Mouse (Mus musculus) cerebellum, adult 2 months (tissue): ENCODE data around the gene Scn3b.

Experiments
- CTCF ChIP-seq: fragments of 200-500 bp; IDR thresholded peaks from 2 replicates; pipeline ENCODE4 v1.5.1; 2011; ENCODE audit warnings: low read depth, mild to moderate bottlenecking, control low read depth, low read length, moderate library complexity, borderline replicate concordance; ENCODE audit not compliant: insufficient read depth
- POLR2A ChIP-seq: fragments of 200-500 bp; IDR thresholded peaks from 2 replicates; pipeline ENCODE4 v1.6.1; 2011; ENCODE audit warnings: low read length, control low read depth, borderline replicate concordance; ENCODE audit not compliant: insufficient read depth

DNA sequence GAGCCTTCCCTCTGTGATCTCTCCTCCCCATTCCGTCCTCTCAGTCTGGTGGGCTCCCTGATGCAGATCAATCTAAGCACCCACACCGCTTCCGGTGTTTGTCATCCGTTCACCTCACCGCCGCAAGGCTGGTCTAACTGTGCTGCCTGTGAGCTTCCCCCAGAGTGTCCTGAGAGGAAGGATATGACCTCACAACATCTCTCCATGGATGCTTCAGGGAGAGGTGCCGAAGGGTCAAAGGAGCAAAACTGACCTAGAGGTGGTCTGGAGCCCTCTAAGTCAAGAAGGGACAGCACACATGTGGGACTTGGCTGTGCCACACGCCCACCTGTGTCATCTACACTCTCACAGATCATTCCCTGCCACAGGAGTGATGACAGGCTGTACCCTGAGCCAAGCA, 33.4 kb downstream of the Scn3b start:
- TF ChIP-seq POLR2A (no peak), CTCF (no peak)
